Mouse (Mus musculus): ENCODE results near the gene Dap.

GRCm38 (mm10) chr15:31272695-31273094 lies 48.6 kb downstream of the Dap start:
- TF ChIP-seq CTCF (IDR thresholded peaks at IDR 0.05; ENCODE audit: borderline replicate concordance, insufficient read depth, low read length) (no peak), POLR2A (IDR thresholded peaks at IDR 0.05; ENCODE audit: low read depth, low read length) (no peak)

All from embryonic fibroblast, embryonic 13.5 days (primary cell).